Mouse (Mus musculus): ENCODE results near the gene Ptx4. TPM values are rescaled to one million over a fixed set of nuclear protein-coding genes. Genes with fewer than 3 reads are reported as not detected.
A peak's percentile ranks its signal among the peaks of the same experiment; 100 is the strongest.

Gene Ptx4
- polyA plus RNA-seq, 1 experiment from 2014 or later, result 0.12 TPM

GRCm38 (mm10) chr17:25084835-25085385 is 35.6 kb upstream of the Ptx4 start:
- H3K4me1 ChIP-seq (replicated peaks; ENCODE audit: control insufficient read depth, insufficient read depth, low read length), result no peaks in the 10 kb centered on the region
- DNase-seq (ENCODE audit: low spot score) (no peak), ATAC-seq (replicated peaks; ENCODE audit: low FRiP score) (no peak)
- WGBS, result 85% methylated on average over 13 of the region's 13 CpGs
- H3K4me2 ChIP-seq (ENCODE audit: low read depth, low read length, severe bottlenecking), result no peak overlapping the region
- no peak overlapping the region for H3K27ac ChIP-seq (ENCODE audit: low read depth, low read length)
- H3K27me3 ChIP-seq (ENCODE audit: control insufficient read depth, insufficient read depth, low read length), result no peaks in the 10 kb centered on the region
- H3K9ac ChIP-seq (ENCODE audit: low read length), result no peak overlapping the region
- no peaks in the 10 kb centered on the region for H3K9me3 ChIP-seq (ENCODE audit: control insufficient read depth, low read length)
- no peak overlapping the region for H3K4me3 ChIP-seq (ENCODE audit: low read depth, low read length)
- peaks cover 3% of the 10 kb centered on the region; the same call in 1 of the 2 replicates for H3K36me3 ChIP-seq (ENCODE audit: control insufficient read depth, insufficient read depth, low read length)

- no peak overlapping the region for H3K4me2 ChIP-seq (ENCODE audit: low read depth, low read length, severe bottlenecking)
- H3K36me3 ChIP-seq (ENCODE audit: control insufficient read depth, insufficient read depth, low read length), result peaks cover 3% of the 10 kb centered on the region; the same call in 1 of the 2 replicates
- H3K4me1 ChIP-seq (replicated peaks; ENCODE audit: control insufficient read depth, insufficient read depth, low read length), result no peaks in the 10 kb centered on the region
- H3K9ac ChIP-seq (ENCODE audit: low read length), result no peak overlapping the region
- no peaks in the 10 kb centered on the region for H3K27me3 ChIP-seq (ENCODE audit: control insufficient read depth, insufficient read depth, low read length)
- H3K27ac ChIP-seq (ENCODE audit: low read depth, low read length), result no peak overlapping the region
- H3K4me3 ChIP-seq (ENCODE audit: low read depth, low read length), result no peak overlapping the region
- H3K9me3 ChIP-seq (ENCODE audit: control insufficient read depth, low read length), result no peaks in the 10 kb centered on the region
- DNase-seq (ENCODE audit: low spot score) (no peak), ATAC-seq (replicated peaks; ENCODE audit: low FRiP score) (no peak)
- 94% methylated on average over 7 of the region's 7 CpGs for WGBS
Measured at GRCm38 (mm10) chr17:25086724-25087123, 33.8 kb upstream of the Ptx4 start.

GRCm38 (mm10) chr17:25089158-25089557 is 31.4 kb upstream of the Ptx4 start:
- 89% methylated on average over 10 of the region's 10 CpGs for WGBS
- no peak overlapping the region for H3K4me3 ChIP-seq (ENCODE audit: low read depth, low read length)

GRCm38 (mm10) chr17:25090450-25090849 is 30.1 kb upstream of the Ptx4 start:
- H3K36me3 ChIP-seq (ENCODE audit: control insufficient read depth, insufficient read depth, low read length), result peaks cover 3% of the 10 kb centered on the region; the same call in 1 of the 2 replicates
- no peak overlapping the region for H3K9ac ChIP-seq (ENCODE audit: low read length)
- no peak overlapping the region for H3K4me3 ChIP-seq (ENCODE audit: low read depth, low read length)
- H3K4me1 ChIP-seq (replicated peaks; ENCODE audit: control insufficient read depth, insufficient read depth, low read length), result no peaks in the 10 kb centered on the region
- no peak overlapping the region for H3K4me2 ChIP-seq (ENCODE audit: low read depth, low read length, severe bottlenecking)
- WGBS, result 94% methylated on average over 10 of the region's 10 CpGs
- ATAC-seq (replicated peaks; ENCODE audit: low FRiP score), result no peak
- H3K27ac ChIP-seq (ENCODE audit: low read depth, low read length), result no peak overlapping the region
- no peaks in the 10 kb centered on the region for H3K9me3 ChIP-seq (ENCODE audit: control insufficient read depth, low read length)
- no peak for DNase-seq (ENCODE audit: low spot score)
- H3K27me3 ChIP-seq (ENCODE audit: control insufficient read depth, insufficient read depth, low read length), result no peaks in the 10 kb centered on the region

More at GRCm38 (mm10) chr17:25089158-25089557, 31.4 kb upstream of the Ptx4 start:
- H3K36me3 ChIP-seq (ENCODE audit: control insufficient read depth, insufficient read depth, low read length), result peaks cover 3% of the 10 kb centered on the region; the same call in 1 of the 2 replicates
- no peaks in the 10 kb centered on the region for H3K4me1 ChIP-seq (replicated peaks; ENCODE audit: control insufficient read depth, insufficient read depth, low read length)
- DNase-seq (ENCODE audit: low spot score) (no peak), ATAC-seq (replicated peaks; ENCODE audit: low FRiP score) (no peak)
- no peaks in the 10 kb centered on the region for H3K9me3 ChIP-seq (ENCODE audit: control insufficient read depth, low read length)
- H3K4me2 ChIP-seq (ENCODE audit: low read depth, low read length, severe bottlenecking), result no peak overlapping the region
- H3K9ac ChIP-seq (ENCODE audit: low read length), result no peak overlapping the region
- H3K27ac ChIP-seq (ENCODE audit: low read depth, low read length), result no peak overlapping the region
- H3K27me3 ChIP-seq (ENCODE audit: control insufficient read depth, insufficient read depth, low read length), result no peaks in the 10 kb centered on the region

- 92% methylated on average over 2 of the region's 2 CpGs for WGBS
- H3K4me2 ChIP-seq (ENCODE audit: low read depth, low read length, severe bottlenecking), result no peak overlapping the region
- no peaks in the 10 kb centered on the region for H3K9me3 ChIP-seq (ENCODE audit: control insufficient read depth, low read length)
- DNase-seq (ENCODE audit: low spot score) (no peak), ATAC-seq (replicated peaks; ENCODE audit: low FRiP score) (no peak)
- H3K4me1 ChIP-seq (replicated peaks; ENCODE audit: control insufficient read depth, insufficient read depth, low read length), result no peaks in the 10 kb centered on the region
- H3K4me3 ChIP-seq (ENCODE audit: low read depth, low read length), result no peak overlapping the region
- no peaks in the 10 kb centered on the region for H3K27me3 ChIP-seq (ENCODE audit: control insufficient read depth, insufficient read depth, low read length)
- H3K27ac ChIP-seq (ENCODE audit: low read depth, low read length), result no peak overlapping the region
- H3K9ac ChIP-seq (ENCODE audit: low read length), result no peak overlapping the region
- H3K36me3 ChIP-seq (ENCODE audit: control insufficient read depth, insufficient read depth, low read length), result peaks cover 15% of the 10 kb centered on the region
Measured at GRCm38 (mm10) chr17:25096221-25096620, 24.3 kb upstream of the Ptx4 start.

GRCm38 (mm10) chr17:25100052-25100451 is 20.5 kb upstream of the Ptx4 start:
- peaks cover 24% of the 10 kb centered on the region for H3K36me3 ChIP-seq (ENCODE audit: control insufficient read depth, insufficient read depth, low read length)
- no peak overlapping the region for H3K4me2 ChIP-seq (ENCODE audit: low read depth, low read length, severe bottlenecking)
- H3K9me3 ChIP-seq (ENCODE audit: control insufficient read depth, low read length), result no peaks in the 10 kb centered on the region
- H3K4me3 ChIP-seq (ENCODE audit: low read depth, low read length), result no peak overlapping the region
- DNase-seq (ENCODE audit: low spot score) (no peak), ATAC-seq (replicated peaks; ENCODE audit: low FRiP score) (no peak)
- H3K9ac ChIP-seq (ENCODE audit: low read length), result no peak overlapping the region
- H3K27me3 ChIP-seq (ENCODE audit: control insufficient read depth, insufficient read depth, low read length), result no peaks in the 10 kb centered on the region
- no peak overlapping the region for H3K27ac ChIP-seq (ENCODE audit: low read depth, low read length)
- WGBS, result 91% methylated on average over 6 of the region's 6 CpGs
- no peaks in the 10 kb centered on the region for H3K4me1 ChIP-seq (replicated peaks; ENCODE audit: control insufficient read depth, insufficient read depth, low read length)

GRCm38 (mm10) chr17:25101338-25101737 is 19.2 kb upstream of the Ptx4 start:
- H3K4me1 ChIP-seq (replicated peaks; ENCODE audit: control insufficient read depth, insufficient read depth, low read length), result no peaks in the 10 kb centered on the region
- H3K27ac ChIP-seq (ENCODE audit: low read depth, low read length), result no peak overlapping the region
- H3K9ac ChIP-seq (ENCODE audit: low read length), result no peak overlapping the region
- 95% methylated on average over 11 of the region's 11 CpGs for WGBS
- ATAC-seq (replicated peaks; ENCODE audit: low FRiP score) (no peak), DNase-seq (ENCODE audit: low spot score) (no peak)
- H3K27me3 ChIP-seq (ENCODE audit: control insufficient read depth, insufficient read depth, low read length), result no peaks in the 10 kb centered on the region
- peaks cover 27% of the 10 kb centered on the region for H3K36me3 ChIP-seq (ENCODE audit: control insufficient read depth, insufficient read depth, low read length)
- no peak overlapping the region for H3K4me3 ChIP-seq (ENCODE audit: low read depth, low read length)
- no peak overlapping the region for H3K4me2 ChIP-seq (ENCODE audit: low read depth, low read length, severe bottlenecking)
- H3K9me3 ChIP-seq (ENCODE audit: control insufficient read depth, low read length), result no peaks in the 10 kb centered on the region

GRCm38 (mm10) chr17:25107786-25108185 is 12.8 kb upstream of the Ptx4 start:
- Histone ChIP-seq H3K36me3 (ENCODE audit: control insufficient read depth, insufficient read depth, low read length) (peaks cover 3% of the 10 kb centered on the region; the same call in 1 of the 2 replicates), H3K4me2 (ENCODE audit: low read depth, low read length, severe bottlenecking) (no peak overlapping the region)
- no peak for ATAC-seq (replicated peaks; ENCODE audit: low FRiP score)

GRCm38 (mm10) chr17:25109578-25109977 is 11.0 kb upstream of the Ptx4 start:
- Histone ChIP-seq H3K4me3 (ENCODE audit: low read depth, low read length) (no peak overlapping the region), H3K27ac (ENCODE audit: low read depth, low read length) (no peak overlapping the region), H3K9ac (ENCODE audit: low read length) (no peak overlapping the region), H3K4me1 (replicated peaks; ENCODE audit: control insufficient read depth, insufficient read depth, low read length) (no peaks in the 10 kb centered on the region; the same call in 1 of the 2 replicates), H3K9me3 (ENCODE audit: control insufficient read depth, low read length) (no peaks in the 10 kb centered on the region), H3K27me3 (ENCODE audit: control insufficient read depth, insufficient read depth, low read length) (no peaks in the 10 kb centered on the region), H3K36me3 (ENCODE audit: control insufficient read depth, insufficient read depth, low read length) (peaks cover 3% of the 10 kb centered on the region; the same call in 1 of the 2 replicates), H3K4me2 (ENCODE audit: low read depth, low read length, severe bottlenecking) (no peak overlapping the region)
- WGBS, result 93% methylated on average over 2 of the region's 2 CpGs
- no peak for ATAC-seq (replicated peaks; ENCODE audit: low FRiP score)
- DNase-seq (ENCODE audit: low spot score), result peak; percentile 63

More at GRCm38 (mm10) chr17:25107786-25108185, 12.8 kb upstream of the Ptx4 start:
- Histone ChIP-seq H3K9me3 (ENCODE audit: control insufficient read depth, low read length) (no peaks in the 10 kb centered on the region), H3K4me3 (ENCODE audit: low read depth, low read length) (no peak overlapping the region), H3K27ac (ENCODE audit: low read depth, low read length) (no peak overlapping the region), H3K27me3 (ENCODE audit: control insufficient read depth, insufficient read depth, low read length) (no peaks in the 10 kb centered on the region), H3K4me1 (replicated peaks; ENCODE audit: control insufficient read depth, insufficient read depth, low read length) (no peaks in the 10 kb centered on the region), H3K9ac (ENCODE audit: low read length) (no peak overlapping the region)
- 82% methylated on average over 16 of the region's 16 CpGs for WGBS
- DNase-seq (ENCODE audit: low spot score), result no peak

Data from forebrain, embryonic 11.5 days (tissue).